Mouse (Mus musculus): ENCODE measurements around the gene Apeh. TPM values are rescaled to one million over a fixed set of nuclear protein-coding genes. Genes with fewer than 3 reads are reported as not detected.
A peak's percentile ranks its signal among the peaks of the same experiment; 100 is the strongest.

Apeh gene
- polyA plus RNA-seq, 1 experiment from 2014 or later: 60.9 TPM

DNA sequence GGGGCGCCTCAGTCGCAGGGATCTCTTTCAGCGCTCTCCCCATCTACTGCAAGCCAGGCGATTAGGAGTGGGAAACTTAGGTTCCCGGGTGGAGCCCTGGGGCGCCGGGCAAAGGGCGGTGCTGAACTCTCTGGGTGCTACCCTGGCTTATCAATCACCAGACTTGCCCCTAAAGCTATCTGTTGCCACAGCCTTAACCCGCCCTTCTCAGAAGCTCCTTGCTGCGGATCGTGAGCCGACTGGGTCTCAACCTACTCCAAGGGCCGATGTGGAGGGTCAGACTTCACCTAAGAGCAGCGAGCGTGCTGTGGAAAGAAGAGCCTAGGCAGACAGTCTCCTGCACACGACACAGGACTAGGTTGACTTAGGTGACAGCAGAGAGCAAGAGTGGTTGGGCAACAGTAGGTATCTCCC is 599 bp upstream of the Apeh start:
- H3K36me3 ChIP-seq (ENCODE audit: control insufficient read depth, insufficient read depth, low read length): peaks cover 21% of the 10 kb centered on the region
- WGBS: 0% methylated on average over 16 of the region's 16 CpGs

DNA sequence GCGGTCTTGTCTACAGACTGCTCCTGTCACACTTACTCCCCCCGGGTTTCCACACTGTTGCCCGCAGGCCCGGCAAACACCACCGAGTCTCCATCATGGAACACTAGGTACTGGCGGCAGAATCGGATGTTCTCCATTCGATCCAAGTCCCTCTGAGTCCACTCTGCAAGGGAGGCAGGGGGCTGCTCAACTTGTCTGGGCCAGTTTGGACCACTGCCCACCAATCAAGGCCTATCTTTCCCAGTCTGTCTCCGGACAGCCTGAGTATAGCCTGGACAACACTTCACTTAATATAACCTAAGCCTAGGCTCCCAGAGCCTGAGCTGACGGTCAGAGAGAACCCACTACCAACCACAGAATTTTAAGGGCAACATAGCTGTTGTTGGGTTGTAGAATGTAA is 820 bp downstream of the Apeh start:
- Histone ChIP-seq H3K27ac (ENCODE audit: low read depth, low read length) (peak overlapping the region; percentile 78; the same call in 1 of the 2 replicates), H3K4me3 (ENCODE audit: low read length) (peak overlapping the region; percentile 73), H3K9me3 (ENCODE audit: control insufficient read depth, low read length) (no peaks in the 10 kb centered on the region), H3K27me3 (replicated peaks; ENCODE audit: control insufficient read depth, insufficient read depth, low read length) (no peaks in the 10 kb centered on the region), H3K36me3 (ENCODE audit: control insufficient read depth, insufficient read depth, low read length) (peaks cover 30% of the 10 kb centered on the region), H3K4me1 (ENCODE audit: control insufficient read depth, insufficient read depth, low read depth, low read length) (peaks cover 18% of the 10 kb centered on the region), H3K4me2 (ENCODE audit: low read length) (peak overlapping the region; percentile 82), H3K9ac (ENCODE audit: low read depth, low read length) (peak overlapping the region; percentile 82)
- no peak; the same call in 1 of the 2 replicates for ATAC-seq
- 71% methylated on average over 10 of the region's 10 CpGs for whole genome bisulfite sequencing

More for the DNA sequence above, 599 bp upstream of the Apeh start:
- peak overlapping the region; percentile 73 for H3K4me3 ChIP-seq (ENCODE audit: low read length)
- peak overlapping the region; percentile 82 for H3K9ac ChIP-seq (ENCODE audit: low read depth, low read length)
- no peaks in the 10 kb centered on the region for H3K9me3 ChIP-seq (ENCODE audit: control insufficient read depth, low read length)
- peak; percentile 21 for ATAC-seq
- H3K27me3 ChIP-seq (replicated peaks; ENCODE audit: control insufficient read depth, insufficient read depth, low read length): no peaks in the 10 kb centered on the region
- peak overlapping the region; percentile 82 for H3K4me2 ChIP-seq (ENCODE audit: low read length)
- peaks cover 18% of the 10 kb centered on the region for H3K4me1 ChIP-seq (ENCODE audit: control insufficient read depth, insufficient read depth, low read depth, low read length)
- H3K27ac ChIP-seq (ENCODE audit: low read depth, low read length): peak overlapping the region; percentile 78; the same call in 1 of the 2 replicates

DNA sequence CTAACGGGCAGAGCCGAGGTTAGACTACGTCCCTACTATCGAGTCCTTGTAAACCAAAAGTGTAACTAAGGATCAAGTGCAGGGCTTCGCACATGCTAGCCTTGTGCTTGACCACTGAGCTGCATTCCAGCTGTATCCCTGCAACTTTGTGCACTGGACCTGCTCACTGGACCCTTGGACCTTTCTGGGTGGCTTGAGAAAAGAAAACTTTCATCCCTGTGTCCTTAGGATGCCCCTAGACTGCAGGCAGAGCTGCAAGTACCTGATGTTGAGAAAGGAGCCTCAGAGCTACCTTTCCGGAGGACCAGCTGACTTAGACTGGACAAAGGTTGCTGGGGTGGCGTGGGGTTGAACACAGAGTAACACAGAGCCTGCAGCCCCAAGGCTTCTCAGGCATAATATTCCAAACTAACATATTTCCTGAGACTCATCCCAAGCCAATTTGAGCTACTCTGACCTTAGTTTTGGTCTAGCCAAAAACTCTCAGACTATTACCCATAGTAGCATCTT is 3.7 kb downstream of the Apeh start:
- no peaks in the 10 kb centered on the region for H3K9me3 ChIP-seq (ENCODE audit: control insufficient read depth, low read length)
- H3K27ac ChIP-seq (ENCODE audit: low read depth, low read length): no peak overlapping the region
- H3K4me1 ChIP-seq (ENCODE audit: control insufficient read depth, insufficient read depth, low read depth, low read length): peaks cover 14% of the 10 kb centered on the region
- no peak for ATAC-seq
- no peak overlapping the region for H3K4me2 ChIP-seq (ENCODE audit: low read length)
- H3K27me3 ChIP-seq (replicated peaks; ENCODE audit: control insufficient read depth, insufficient read depth, low read length): no peaks in the 10 kb centered on the region
- no peak overlapping the region for H3K9ac ChIP-seq (ENCODE audit: low read depth, low read length)
- H3K36me3 ChIP-seq (ENCODE audit: control insufficient read depth, insufficient read depth, low read length): peaks cover 37% of the 10 kb centered on the region
- no peak overlapping the region for H3K4me3 ChIP-seq (ENCODE audit: low read length)
- WGBS: 97% methylated on average over 7 of the region's 7 CpGs

DNA sequence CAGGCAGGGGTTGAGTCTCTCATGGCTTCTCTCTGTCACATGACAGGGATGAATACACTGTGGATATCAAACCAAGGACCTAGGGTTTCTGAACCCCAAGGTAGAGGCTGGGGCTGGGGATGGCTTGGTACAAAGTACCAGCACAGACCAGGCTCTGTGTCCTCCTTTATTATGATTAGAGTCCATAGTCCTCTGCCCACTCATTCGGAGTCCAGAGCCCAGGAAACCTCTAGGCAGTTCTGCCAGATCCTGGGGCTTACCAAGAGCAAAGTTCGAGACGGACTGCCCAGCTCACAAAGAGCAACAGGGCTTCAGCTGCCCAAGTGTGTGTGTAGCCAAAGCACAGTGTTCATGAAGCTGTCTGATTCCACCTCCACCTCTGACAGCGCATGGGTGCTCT is 9.1 kb downstream of the Apeh start:
- no peak overlapping the region for H3K27ac ChIP-seq (ENCODE audit: low read depth, low read length)
- ATAC-seq: no peak
- H3K9me3 ChIP-seq (ENCODE audit: control insufficient read depth, low read length): no peaks in the 10 kb centered on the region
- WGBS: 94% methylated on average over 4 of the region's 4 CpGs
- peaks cover 19% of the 10 kb centered on the region for H3K27me3 ChIP-seq (replicated peaks; ENCODE audit: control insufficient read depth, insufficient read depth, low read length)
- no peak overlapping the region for H3K9ac ChIP-seq (ENCODE audit: low read depth, low read length)
- peaks cover 6% of the 10 kb centered on the region; the same call in 1 of the 2 replicates for H3K4me1 ChIP-seq (ENCODE audit: control insufficient read depth, insufficient read depth, low read depth, low read length)
- peaks cover 26% of the 10 kb centered on the region for H3K36me3 ChIP-seq (ENCODE audit: control insufficient read depth, insufficient read depth, low read length)
- no peak overlapping the region for H3K4me2 ChIP-seq (ENCODE audit: low read length)
- no peak overlapping the region for H3K4me3 ChIP-seq (ENCODE audit: low read length)

DNA sequence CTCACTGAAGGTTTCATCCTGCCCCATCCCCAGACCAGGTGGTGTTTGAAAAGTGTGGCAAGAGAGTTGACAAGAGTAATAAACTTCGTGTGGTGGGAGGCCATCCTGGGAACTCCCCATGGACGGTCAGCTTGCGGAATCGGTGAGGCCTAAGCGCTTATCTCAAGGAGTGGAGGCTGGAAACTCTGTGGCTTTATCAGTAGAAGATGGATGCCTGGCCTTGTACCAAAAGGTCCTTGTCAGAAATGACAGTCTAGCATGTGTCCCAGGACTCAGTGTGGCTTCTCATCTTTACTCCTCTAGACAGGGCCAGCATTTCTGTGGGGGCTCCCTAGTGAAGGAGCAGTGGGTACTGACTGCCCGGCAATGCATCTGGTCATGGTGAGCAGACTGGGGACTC is 10.8 kb downstream of the Apeh start:
- Histone ChIP-seq H3K27ac (ENCODE audit: low read depth, low read length) (no peak overlapping the region), H3K4me2 (ENCODE audit: low read length) (no peak overlapping the region), H3K9me3 (ENCODE audit: control insufficient read depth, low read length) (no peaks in the 10 kb centered on the region), H3K4me1 (ENCODE audit: control insufficient read depth, insufficient read depth, low read depth, low read length) (peaks cover 12% of the 10 kb centered on the region), H3K9ac (ENCODE audit: low read depth, low read length) (no peak overlapping the region), H3K4me3 (ENCODE audit: low read length) (no peak overlapping the region), H3K36me3 (ENCODE audit: control insufficient read depth, insufficient read depth, low read length) (peaks cover 14% of the 10 kb centered on the region; the same call in 1 of the 2 replicates), H3K27me3 (replicated peaks; ENCODE audit: control insufficient read depth, insufficient read depth, low read length) (peaks cover 19% of the 10 kb centered on the region)
- WGBS: 89% methylated on average over 6 of the region's 6 CpGs
- ATAC-seq: no peak

DNA sequence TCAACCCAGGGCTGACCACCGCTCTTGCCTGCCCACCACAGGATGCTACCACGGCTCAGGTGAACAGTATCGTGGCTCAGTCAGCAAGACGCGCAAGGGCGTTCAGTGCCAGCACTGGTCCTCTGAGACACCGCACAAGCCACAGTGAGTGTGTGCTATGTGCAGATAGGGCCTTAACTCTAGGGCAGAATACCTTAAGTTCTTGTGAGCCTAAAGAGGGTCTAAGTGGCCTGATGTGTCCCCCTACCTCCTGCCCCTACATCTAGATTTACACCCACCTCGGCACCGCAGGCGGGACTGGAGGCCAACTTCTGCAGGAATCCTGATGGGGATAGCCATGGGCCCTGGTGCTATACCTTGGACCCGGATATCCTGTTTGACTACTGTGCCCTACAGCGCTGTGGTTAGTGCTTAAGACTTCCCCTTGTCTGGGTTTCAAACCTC is 11.4 kb downstream of the Apeh start, which contains the start of gene Rnf123:
TSS of gene Rnf123 (minus strand) at position 359 of the 444 bp plus-strand sequence.
- H3K9me3 ChIP-seq (ENCODE audit: control insufficient read depth, low read length): no peaks in the 10 kb centered on the region
- peaks cover 14% of the 10 kb centered on the region; the same call in 1 of the 2 replicates for H3K36me3 ChIP-seq (ENCODE audit: control insufficient read depth, insufficient read depth, low read length)
- peak within 1 kb of the TSS; percentile 48 for H3K4me2 ChIP-seq (ENCODE audit: low read length)
- peak within 1 kb of the TSS; percentile 11; the same call in 1 of the 2 replicates for H3K9ac ChIP-seq (ENCODE audit: low read depth, low read length)
- H3K27ac ChIP-seq (ENCODE audit: low read depth, low read length): no peak within 1 kb of the TSS
- H3K4me3 ChIP-seq (ENCODE audit: low read length): peak within 1 kb of the TSS; percentile 21
- peaks cover 17% of the 10 kb centered on the region for H3K4me1 ChIP-seq (ENCODE audit: control insufficient read depth, insufficient read depth, low read depth, low read length)
- peaks cover 19% of the 10 kb centered on the region for H3K27me3 ChIP-seq (replicated peaks; ENCODE audit: control insufficient read depth, insufficient read depth, low read length)
- 36% methylated on average over 12 of the region's 12 CpGs for WGBS
- no peak for ATAC-seq

DNA sequence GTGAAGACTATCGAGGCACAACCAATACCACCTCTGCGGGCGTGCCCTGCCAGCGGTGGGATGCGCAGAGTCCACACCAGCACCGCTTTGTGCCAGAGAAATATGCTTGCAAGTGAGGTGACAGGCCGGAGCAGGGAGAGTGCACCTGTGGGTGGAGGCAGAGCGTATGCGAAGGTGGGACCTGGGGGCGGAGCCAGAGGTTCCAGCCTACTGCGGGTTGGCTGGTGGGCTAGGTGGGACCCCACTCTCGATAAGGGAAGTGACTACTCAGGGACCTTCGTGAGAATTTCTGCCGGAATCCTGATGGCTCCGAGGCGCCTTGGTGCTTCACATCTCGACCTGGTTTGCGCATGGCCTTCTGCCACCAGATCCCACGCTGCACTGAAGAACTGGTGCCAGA is 11.9 kb downstream of the Apeh start:
- ATAC-seq: 0 out of 2 replicates have a peak, but pooled peaks have one; percentile 34
- Histone ChIP-seq H3K27ac (ENCODE audit: low read depth, low read length) (no peak overlapping the region), H3K4me2 (ENCODE audit: low read length) (peak overlapping the region; percentile 48), H3K27me3 (replicated peaks; ENCODE audit: control insufficient read depth, insufficient read depth, low read length) (peaks cover 19% of the 10 kb centered on the region), H3K4me1 (ENCODE audit: control insufficient read depth, insufficient read depth, low read depth, low read length) (peaks cover 22% of the 10 kb centered on the region), H3K9ac (ENCODE audit: low read depth, low read length) (peak overlapping the region; percentile 11; the same call in 1 of the 2 replicates), H3K36me3 (ENCODE audit: control insufficient read depth, insufficient read depth, low read length) (peaks cover 13% of the 10 kb centered on the region; the same call in 1 of the 2 replicates), H3K9me3 (ENCODE audit: control insufficient read depth, low read length) (no peaks in the 10 kb centered on the region), H3K4me3 (ENCODE audit: low read length) (peak overlapping the region; percentile 21)
- 7% methylated on average over 19 of the region's 19 CpGs for WGBS

DNA sequence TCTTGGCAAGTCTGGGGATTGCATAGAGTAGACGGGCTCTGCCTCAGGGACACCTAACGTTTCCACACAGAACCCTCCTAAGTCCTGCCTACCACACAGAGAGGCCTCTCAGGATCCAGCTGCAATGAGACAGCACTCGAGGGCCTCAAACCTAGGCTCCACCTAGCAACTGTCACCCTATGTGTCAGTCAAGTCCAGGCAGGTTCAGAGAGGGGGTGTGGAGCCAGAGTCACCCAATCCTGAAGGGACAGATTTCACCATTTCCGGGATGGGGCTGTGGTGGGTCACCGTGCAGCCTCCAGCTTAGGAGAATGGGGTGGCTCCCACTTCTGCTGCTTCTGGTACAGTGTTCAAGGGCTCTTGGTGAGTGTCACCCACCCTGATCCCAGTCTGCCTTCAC is 14.2 kb downstream of the Apeh start, which contains the start of gene Mst1:
TSS of gene Mst1 (plus strand) at position 269 of the 400 bp plus-strand sequence.
- ATAC-seq: no peak
- 73% methylated on average over 5 of the region's 5 CpGs for WGBS

DNA sequence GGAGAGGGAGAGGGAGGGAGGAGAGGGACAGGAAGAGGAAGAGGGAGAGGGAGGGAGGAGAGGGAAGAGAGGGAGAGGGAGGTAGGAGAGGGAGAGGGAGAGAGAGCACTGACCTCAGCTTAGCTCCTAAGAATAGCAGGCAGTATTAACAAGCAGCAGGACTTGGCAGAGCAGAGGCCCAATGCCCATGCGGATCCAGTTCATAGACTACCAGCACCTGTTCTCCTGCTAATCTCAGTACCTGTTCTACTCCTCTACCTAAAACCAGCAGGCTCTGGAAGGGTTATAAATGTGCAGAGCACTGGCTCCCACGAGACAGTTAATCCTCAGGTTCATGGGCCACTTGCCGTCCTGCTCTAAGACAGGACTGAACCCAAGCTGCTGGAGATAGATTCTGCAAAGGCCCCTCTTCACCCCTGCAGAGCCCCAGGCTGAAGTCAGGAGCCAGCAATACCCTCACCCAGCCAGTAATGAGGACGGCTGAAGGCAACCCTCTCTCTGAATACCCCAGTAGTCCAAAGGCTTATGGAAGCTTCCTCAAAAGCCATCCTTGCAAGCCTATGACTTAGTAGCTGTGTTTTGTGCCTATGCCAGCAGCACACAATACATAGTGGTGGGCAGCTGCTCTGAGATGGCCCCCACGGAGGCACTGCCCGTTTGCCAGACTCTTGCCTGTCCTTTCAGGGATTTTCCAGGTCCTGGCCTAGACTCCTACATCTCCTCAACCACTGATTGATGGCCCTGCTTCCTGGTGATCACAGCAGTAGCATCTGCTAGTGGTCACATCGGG is 21.1 kb downstream of the Apeh start:
- no peak for ATAC-seq
- H3K9ac ChIP-seq (ENCODE audit: low read depth, low read length): no peak overlapping the region
- H3K9me3 ChIP-seq (ENCODE audit: control insufficient read depth, low read length): no peaks in the 10 kb centered on the region
- peaks cover 8% of the 10 kb centered on the region for H3K4me1 ChIP-seq (ENCODE audit: control insufficient read depth, insufficient read depth, low read depth, low read length)
- no peak overlapping the region for H3K27ac ChIP-seq (ENCODE audit: low read depth, low read length)
- no peak overlapping the region for H3K4me2 ChIP-seq (ENCODE audit: low read length)
- H3K36me3 ChIP-seq (ENCODE audit: control insufficient read depth, insufficient read depth, low read length): peaks cover 10% of the 10 kb centered on the region; the same call in 1 of the 2 replicates
- H3K27me3 ChIP-seq (replicated peaks; ENCODE audit: control insufficient read depth, insufficient read depth, low read length): no peaks in the 10 kb centered on the region
- H3K4me3 ChIP-seq (ENCODE audit: low read length): no peak overlapping the region
- 56% methylated on average over 7 of the region's 7 CpGs for WGBS

More for the DNA sequence above, 14.2 kb downstream of the Apeh start, which contains the start of gene Mst1:
- H3K4me3 ChIP-seq (ENCODE audit: low read length): peak within 1 kb of the TSS; percentile 84
- no peaks in the 10 kb centered on the region for H3K9me3 ChIP-seq (ENCODE audit: control insufficient read depth, low read length)
- peaks cover 22% of the 10 kb centered on the region for H3K4me1 ChIP-seq (ENCODE audit: control insufficient read depth, insufficient read depth, low read depth, low read length)
- peak within 1 kb of the TSS; percentile 88 for H3K4me2 ChIP-seq (ENCODE audit: low read length)
- no peak within 1 kb of the TSS; the same call in 1 of the 2 replicates for H3K27ac ChIP-seq (ENCODE audit: low read depth, low read length)
- peak within 1 kb of the TSS; percentile 92 for H3K9ac ChIP-seq (ENCODE audit: low read depth, low read length)
- peaks cover 19% of the 10 kb centered on the region for H3K27me3 ChIP-seq (replicated peaks; ENCODE audit: control insufficient read depth, insufficient read depth, low read length)
- H3K36me3 ChIP-seq (ENCODE audit: control insufficient read depth, insufficient read depth, low read length): no peaks in the 10 kb centered on the region
